Mouse (Mus musculus) cerebellum, adult 18-20 months (tissue): Measurements from ENCODE around the gene Atf3.

Source experiments
- DNase-seq, 2 experiments: peaks; one replicate each; pipeline ENCODE4 v3.0.0; 2021

Gene Atf3

GRCm38 (mm10) chr1:191217939-191218338 lies at the start of gene Atf3:
Atf3 (minus strand) TSS chr1:191218039.
- no peak for DNase-seq

DNA sequence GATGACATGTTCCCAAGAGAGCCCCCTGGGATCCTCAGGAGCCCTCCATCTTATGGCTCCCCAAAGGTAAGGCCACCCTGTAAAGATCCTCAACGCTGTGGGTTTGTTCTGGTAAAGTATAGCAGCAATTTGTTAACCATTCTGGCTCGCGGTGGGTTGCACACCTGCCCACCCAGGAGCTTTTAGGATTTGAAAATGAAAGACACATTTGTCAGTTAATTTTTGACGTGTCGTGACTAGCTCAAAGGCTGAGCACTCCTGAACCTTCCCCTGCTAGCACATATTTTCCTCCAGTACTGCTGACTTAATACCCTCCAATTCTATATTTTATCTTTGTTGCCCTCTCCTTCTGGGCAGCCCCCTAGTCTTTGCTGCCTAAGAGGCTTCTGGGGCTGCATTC lies 49.3 kb upstream of the Atf3 start:
- DNase-seq, result no peak

DNA sequence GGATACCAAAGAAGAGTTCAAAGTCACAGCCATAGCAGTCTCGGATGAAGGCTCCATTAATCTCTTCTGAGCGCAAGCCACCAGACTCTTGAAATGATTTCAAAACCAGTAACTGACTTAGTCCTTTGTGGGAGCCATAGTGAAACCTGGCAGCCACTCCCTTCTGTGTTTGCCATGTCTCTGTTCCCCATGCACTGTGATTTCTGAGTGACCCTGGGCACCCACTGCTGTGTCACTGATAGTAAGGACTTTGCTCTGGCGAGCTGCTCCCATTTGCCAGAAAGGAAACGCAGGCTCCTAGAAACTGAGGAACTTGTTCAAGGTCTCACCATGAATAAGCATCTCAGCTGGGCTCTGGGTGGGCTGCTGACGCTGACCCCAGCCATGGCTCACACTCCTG lies 45.6 kb upstream of the Atf3 start:
- no peak for DNase-seq

GRCm38 (mm10) chr1:191261861-191262260 lies 44.0 kb upstream of the Atf3 start:
- no peak for DNase-seq

DNA sequence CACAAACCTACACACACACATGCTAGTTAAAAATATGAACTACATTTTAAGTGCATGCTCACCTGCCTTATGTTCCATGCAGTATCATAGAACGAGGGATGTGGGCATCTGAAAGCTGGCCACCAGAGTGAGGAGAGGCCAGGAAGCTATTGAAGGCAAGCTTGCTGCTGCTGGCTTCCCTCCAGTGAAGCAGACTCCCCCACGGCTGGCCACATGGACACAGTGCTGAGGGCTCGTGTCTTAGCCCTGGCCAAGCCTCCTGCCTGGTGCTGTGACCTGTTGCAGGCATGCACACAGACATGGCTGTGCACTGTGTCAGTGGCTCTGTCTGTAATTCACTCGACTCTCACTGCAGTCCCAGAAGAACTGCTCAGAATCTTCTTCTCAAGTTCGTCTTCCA lies 41.8 kb upstream of the Atf3 start:
- DNase-seq, result no peak

- DNase-seq, result no peak
Measured at GRCm38 (mm10) chr1:191259121-191259520, 41.3 kb upstream of the Atf3 start.

DNA sequence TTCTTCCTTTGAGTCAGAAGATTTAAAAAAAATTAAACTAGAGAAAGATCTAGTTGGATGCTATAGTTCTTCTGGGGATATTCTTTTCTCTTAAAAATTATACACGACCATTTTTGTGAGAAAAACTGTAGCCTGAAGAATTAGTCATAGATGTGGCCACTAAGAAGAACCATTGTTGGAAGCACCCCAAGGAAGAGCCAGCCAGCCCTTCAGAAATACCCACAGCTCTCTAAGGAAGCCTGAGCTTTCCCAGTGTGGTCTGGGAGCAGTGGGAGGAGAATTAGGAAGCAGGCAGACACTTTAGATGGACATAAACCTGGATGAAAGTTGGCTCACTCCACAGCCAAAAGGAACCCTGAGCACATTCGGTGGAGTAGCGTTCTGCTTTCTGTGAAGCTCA lies 40.7 kb upstream of the Atf3 start:
- DNase-seq, result no peak

DNA sequence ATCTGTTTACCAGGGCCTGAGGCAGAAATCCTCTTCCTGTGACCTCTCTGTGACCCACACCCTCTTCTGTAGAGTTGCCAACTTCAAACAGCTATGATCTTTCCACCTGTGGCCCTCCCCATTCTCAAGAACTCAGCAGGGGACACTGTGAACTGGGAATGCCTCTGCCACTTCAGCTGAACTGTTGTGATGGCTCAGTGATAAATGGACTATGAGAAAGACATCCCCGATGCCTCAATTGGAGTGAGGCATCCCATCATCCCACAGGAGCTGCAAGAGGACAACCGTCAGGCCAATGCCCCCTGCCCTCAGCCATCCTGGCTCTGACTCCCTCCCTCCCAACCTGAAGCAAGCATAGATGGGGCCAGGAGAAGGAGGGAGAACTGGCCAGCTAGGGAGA lies 40.1 kb upstream of the Atf3 start:
- no peak for DNase-seq

DNA sequence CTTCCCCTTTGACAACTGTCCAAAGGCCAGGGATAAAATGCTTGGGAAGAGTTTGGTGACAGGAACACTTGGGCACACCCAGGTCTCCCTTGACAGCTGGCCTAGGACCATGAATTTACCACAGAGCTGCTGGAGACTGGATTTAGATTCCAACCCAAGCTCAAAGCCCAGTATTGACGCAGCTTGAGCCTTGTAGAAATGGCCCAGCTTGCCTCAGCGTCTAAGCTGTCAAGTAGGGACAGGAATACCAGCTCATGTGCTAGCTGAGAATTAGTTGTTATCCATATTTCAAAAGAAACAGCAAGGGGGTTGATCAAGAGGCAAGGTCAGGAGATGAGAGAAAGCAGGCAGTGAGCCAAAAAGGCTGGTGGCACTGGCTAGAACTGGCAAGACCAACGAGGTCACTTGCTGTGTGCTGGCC lies 39.5 kb upstream of the Atf3 start:
- DNase-seq, result no peak

GRCm38 (mm10) chr1:191256566-191257350 lies 38.9 kb upstream of the Atf3 start:
- DNase-seq, result no peak

GRCm38 (mm10) chr1:191256134-191256533 lies 38.3 kb upstream of the Atf3 start:
- DNase-seq, result no peak

- DNase-seq, result no peak
Measured at GRCm38 (mm10) chr1:191254448-191254847, 36.6 kb upstream of the Atf3 start.

DNA sequence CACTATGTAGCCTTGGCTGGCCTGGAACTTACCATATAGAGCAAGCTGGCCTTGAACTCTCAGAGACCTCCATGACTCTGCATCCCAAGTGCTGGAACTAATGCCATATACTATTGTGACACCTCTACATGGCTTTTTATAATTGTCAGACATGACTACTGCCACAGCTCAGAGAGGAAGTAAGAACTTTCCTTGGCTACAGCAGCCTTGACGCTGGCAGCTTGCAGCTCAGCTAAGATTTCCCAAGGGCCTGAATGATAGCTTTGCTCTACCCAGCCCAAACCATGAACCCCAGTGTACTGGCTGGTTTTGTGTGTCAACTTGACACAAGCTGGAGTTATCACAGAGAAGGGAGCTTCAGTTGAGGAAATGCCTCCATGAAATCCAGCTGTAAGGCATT lies 35.8 kb upstream of the Atf3 start:
- no peak for DNase-seq

GRCm38 (mm10) chr1:191249975-191250374 lies 32.1 kb upstream of the Atf3 start:
- DNase-seq, result no peak

DNA sequence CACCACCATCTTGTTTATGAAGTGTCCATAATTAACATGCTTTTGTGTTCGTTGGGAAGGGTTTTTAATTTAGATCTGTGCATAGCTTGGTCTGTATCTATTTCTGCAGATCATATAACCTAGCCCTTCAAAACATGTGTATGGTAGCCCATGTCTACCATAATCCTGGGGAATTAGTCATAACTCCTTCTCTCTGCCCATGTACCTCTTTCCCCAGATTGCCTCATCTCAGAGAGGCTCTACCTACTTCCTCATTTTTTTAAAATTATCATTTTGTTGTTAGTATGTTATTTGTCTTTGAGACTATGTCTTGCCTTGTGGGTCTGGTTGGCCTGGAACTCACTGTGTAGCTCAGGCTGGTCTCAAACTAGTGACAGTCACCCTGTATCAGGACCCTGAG lies 30.6 kb upstream of the Atf3 start:
- no peak for DNase-seq

- no peak for DNase-seq
Measured at GRCm38 (mm10) chr1:191247561-191247960, 29.7 kb upstream of the Atf3 start.

- DNase-seq, result no peak
Measured at GRCm38 (mm10) chr1:191243855-191244254, 26.0 kb upstream of the Atf3 start.

- DNase-seq, result no peak
Measured at GRCm38 (mm10) chr1:191242065-191242698, 24.3 kb upstream of the Atf3 start.

DNA sequence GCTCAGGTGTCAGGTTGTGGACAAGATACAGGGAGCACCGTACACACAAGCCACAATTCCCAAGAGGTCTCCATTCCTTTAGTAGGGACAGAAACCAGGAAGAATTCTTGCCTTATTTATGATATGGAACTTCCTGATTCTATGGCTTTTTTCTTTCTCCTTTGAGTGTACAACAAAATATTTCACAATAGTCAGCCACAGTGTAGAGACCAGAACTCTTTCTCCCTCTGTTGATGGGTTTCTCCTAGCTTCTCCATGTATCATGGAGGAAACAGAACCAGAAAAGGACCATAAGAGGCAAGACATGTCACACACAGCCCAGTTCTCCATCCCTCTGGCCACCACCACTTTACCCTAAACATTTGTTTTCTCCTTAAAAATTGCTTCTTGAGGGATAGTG lies 23.7 kb upstream of the Atf3 start:
- no peak for DNase-seq

DNA sequence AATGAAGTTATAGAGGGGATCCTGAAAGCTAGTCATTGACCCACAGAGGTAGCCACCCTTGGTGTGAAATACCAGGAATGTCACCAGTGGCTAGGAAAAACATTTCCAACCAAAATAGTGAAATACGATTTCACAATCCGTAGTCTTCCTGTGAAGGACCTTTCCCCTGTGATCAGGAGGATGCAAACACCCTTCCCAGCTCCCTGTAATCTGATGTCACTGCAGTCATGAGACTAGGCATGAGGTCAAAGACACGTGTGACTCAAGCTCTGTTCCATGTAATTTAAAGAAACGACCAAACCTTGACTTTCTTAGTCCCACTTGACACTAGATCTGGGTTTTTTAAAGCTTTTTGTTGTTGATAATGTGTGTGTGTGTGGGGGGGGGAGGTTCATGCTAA lies 21.8 kb upstream of the Atf3 start:
- DNase-seq, result no peak

DNA sequence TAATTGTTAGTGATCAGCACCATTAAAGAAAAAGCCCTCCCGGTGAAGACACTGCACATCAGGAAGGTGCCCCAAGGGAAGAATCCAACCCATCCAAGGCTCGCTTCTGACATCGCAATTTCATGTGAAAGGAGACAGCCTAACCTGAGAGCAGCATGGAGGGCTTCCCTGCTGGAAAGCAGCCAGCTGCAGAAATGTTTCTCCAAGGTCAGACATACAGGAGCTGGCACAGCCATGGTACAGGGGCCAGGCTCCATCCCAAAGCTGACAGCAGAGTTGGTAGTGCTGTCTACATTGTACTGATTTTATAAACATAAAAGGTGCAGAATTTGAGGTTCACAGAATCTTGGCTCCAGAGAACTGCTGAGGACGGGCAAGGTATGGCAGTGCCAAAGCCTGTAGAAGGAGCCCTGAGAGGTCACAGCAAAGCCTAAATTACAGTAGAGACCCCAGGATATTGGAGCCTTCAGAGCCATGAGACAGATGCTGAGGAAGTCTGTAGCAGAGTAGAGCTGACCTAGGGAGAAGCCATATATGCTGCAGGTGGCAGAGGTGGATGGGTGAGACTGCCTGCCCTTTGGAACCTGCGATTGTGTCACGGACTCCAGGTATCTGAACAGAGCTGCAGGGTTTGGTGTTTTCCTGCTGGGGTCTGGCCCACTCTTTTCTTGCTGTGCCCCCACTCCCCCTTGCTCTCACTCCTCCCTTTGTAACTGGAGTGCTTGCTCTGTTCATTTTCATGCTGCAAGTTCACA lies 18.1 kb upstream of the Atf3 start:
- DNase-seq, result no peak

DNA sequence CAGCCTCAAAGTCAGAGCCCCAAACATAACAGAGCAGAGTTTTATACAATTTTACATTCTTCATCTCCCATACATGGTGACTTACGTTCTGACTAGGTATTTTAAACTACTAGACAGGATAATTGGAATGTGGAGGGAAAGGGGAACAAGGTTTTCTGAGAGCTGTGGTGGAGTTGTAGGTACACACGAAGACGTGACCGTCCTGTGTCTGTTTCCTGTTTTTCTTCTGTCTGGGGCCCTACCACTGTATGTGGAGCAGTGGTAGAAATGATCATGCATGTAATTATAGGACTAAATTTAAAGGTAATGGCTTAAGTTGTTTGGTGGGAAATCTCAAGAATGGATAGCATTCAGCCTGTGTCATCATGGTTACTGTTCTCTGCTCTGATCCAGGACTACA lies 17.0 kb upstream of the Atf3 start:
- DNase-seq, result no peak

GRCm38 (mm10) chr1:191230355-191230931 lies 12.6 kb upstream of the Atf3 start:
- DNase-seq, result no peak

DNA sequence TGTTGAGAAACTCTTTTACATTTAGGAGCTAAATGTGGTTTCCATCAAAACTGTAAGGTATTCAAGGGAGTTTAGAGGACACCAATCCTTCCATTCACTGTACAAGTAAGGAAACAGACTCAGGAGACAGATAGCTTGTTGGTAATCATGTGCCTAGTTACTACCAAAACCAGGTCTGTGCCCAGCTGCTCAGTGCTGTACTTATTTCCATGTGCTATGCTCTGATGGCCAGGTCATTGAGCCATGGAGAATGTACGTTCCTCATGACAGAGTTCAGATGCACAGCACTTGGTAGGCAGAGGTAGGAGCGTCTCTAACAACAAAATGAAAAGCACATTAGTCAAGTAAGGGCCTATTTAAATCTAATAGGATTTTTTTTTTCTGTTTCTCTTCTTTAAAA lies 8.7 kb upstream of the Atf3 start:
- no peak for DNase-seq
